Mouse (Mus musculus) ovary, adult 18-20 months (tissue): Measurements from ENCODE around the gene Kcnh1.

Experiments used
- DNase-seq: peaks from one replicate; pipeline ENCODE4 v3.0.0; 2022; ENCODE audit warnings: low spot score, mixed read lengths

Kcnh1 gene

GRCm38 (mm10) chr1:192463732-192464131, 273.2 kb downstream of the Kcnh1 start:
- DNase-seq = no peak

GRCm38 (mm10) chr1:192472366-192472765, 281.8 kb downstream of the Kcnh1 start:
- DNase-seq = no peak

- DNase-seq = no peak
Measured at GRCm38 (mm10) chr1:192473134-192473533, 282.6 kb downstream of the Kcnh1 start.

- no peak for DNase-seq
Measured at GRCm38 (mm10) chr1:192476704-192477103, 286.1 kb downstream of the Kcnh1 start.

- no peak for DNase-seq
Measured at GRCm38 (mm10) chr1:192477556-192477955, 287.0 kb downstream of the Kcnh1 start.

- DNase-seq = no peak
Measured at GRCm38 (mm10) chr1:192478176-192478575, 287.6 kb downstream of the Kcnh1 start.

GRCm38 (mm10) chr1:192480072-192480784, 289.7 kb downstream of the Kcnh1 start:
- DNase-seq = no peak

- DNase-seq = no peak
Measured at GRCm38 (mm10) chr1:192481446-192481845, 290.9 kb downstream of the Kcnh1 start.

- DNase-seq = no peak
Measured at GRCm38 (mm10) chr1:192485030-192485429, 294.5 kb downstream of the Kcnh1 start.

GRCm38 (mm10) chr1:192487571-192487970, 297.0 kb downstream of the Kcnh1 start:
- no peak for DNase-seq

GRCm38 (mm10) chr1:192489908-192490825, 299.6 kb downstream of the Kcnh1 start:
- DNase-seq = no peak

- no peak for DNase-seq
Measured at GRCm38 (mm10) chr1:192497505-192497904, 306.9 kb downstream of the Kcnh1 start.

GRCm38 (mm10) chr1:192502016-192502415, 311.4 kb downstream of the Kcnh1 start:
- no peak for DNase-seq

- no peak for DNase-seq
Measured at GRCm38 (mm10) chr1:192502835-192503234, 312.3 kb downstream of the Kcnh1 start.

GRCm38 (mm10) chr1:192503651-192504050, 313.1 kb downstream of the Kcnh1 start:
- no peak for DNase-seq

GRCm38 (mm10) chr1:192512821-192513220, 322.2 kb downstream of the Kcnh1 start:
- DNase-seq = no peak

GRCm38 (mm10) chr1:192515373-192515772, 324.8 kb downstream of the Kcnh1 start:
- DNase-seq = no peak

GRCm38 (mm10) chr1:192519713-192520112, 329.1 kb downstream of the Kcnh1 start:
- no peak for DNase-seq

GRCm38 (mm10) chr1:192520836-192521435, 330.4 kb downstream of the Kcnh1 start:
- DNase-seq = no peak

- no peak for DNase-seq
Measured at GRCm38 (mm10) chr1:192522376-192523178, 332.0 kb downstream of the Kcnh1 start.

GRCm38 (mm10) chr1:192525711-192526350, 335.3 kb downstream of the Kcnh1 start:
- DNase-seq = no peak
